Mouse (Mus musculus) frontal cortex, postnatal 14 days (tissue): ENCODE results near the gene Heatr5b.

Source experiments
- DNase-seq, 2 experiments: peaks; one replicate each; pipeline ENCODE4 v3.0.0; 2022; ENCODE audit warnings: low spot score in 2 of 2

Gene Heatr5b

GRCm38 (mm10) chr17:78767546-78767945, 67.6 kb downstream of the Heatr5b start:
- no peak for DNase-seq

- DNase-seq = no peak
Observed at GRCm38 (mm10) chr17:78766084-78766483, 69.1 kb downstream of the Heatr5b start.

- DNase-seq = no peak
Observed at GRCm38 (mm10) chr17:78763272-78763671, 71.9 kb downstream of the Heatr5b start.

GRCm38 (mm10) chr17:78752938-78753655, 82.1 kb downstream of the Heatr5b start:
- DNase-seq = no peak

- DNase-seq = no peak
Observed at GRCm38 (mm10) chr17:78752064-78752463, 83.1 kb downstream of the Heatr5b start.

- no peak for DNase-seq
Observed at GRCm38 (mm10) chr17:78748440-78748839, 86.7 kb downstream of the Heatr5b start.

- DNase-seq = no peak
Observed at GRCm38 (mm10) chr17:78738416-78738815, 96.7 kb downstream of the Heatr5b start.

GRCm38 (mm10) chr17:78737771-78738170, 97.4 kb downstream of the Heatr5b start:
- no peak for DNase-seq

GRCm38 (mm10) chr17:78737096-78737495, 98.1 kb downstream of the Heatr5b start, which contains the start of gene Strn:
Strn (minus strand) TSS chr17:78737196.
- DNase-seq = no peak

GRCm38 (mm10) chr17:78736473-78736988, 98.6 kb downstream of the Heatr5b start:
- DNase-seq = peak; percentile 96 to 98

GRCm38 (mm10) chr17:78735731-78736472, 99.3 kb downstream of the Heatr5b start:
- peak; percentile 16 to 18 for DNase-seq

GRCm38 (mm10) chr17:78734806-78735205, 100.4 kb downstream of the Heatr5b start:
- DNase-seq = no peak

- DNase-seq = no peak
Observed at GRCm38 (mm10) chr17:78732056-78732455, 103.1 kb downstream of the Heatr5b start.

GRCm38 (mm10) chr17:78726746-78727449, 108.3 kb downstream of the Heatr5b start:
- no peak for DNase-seq

GRCm38 (mm10) chr17:78724461-78725055, 110.6 kb downstream of the Heatr5b start:
- DNase-seq = no peak

- no peak for DNase-seq
Observed at GRCm38 (mm10) chr17:78721690-78722089, 113.5 kb downstream of the Heatr5b start.

GRCm38 (mm10) chr17:78719086-78719485, 116.1 kb downstream of the Heatr5b start:
- DNase-seq = no peak

- DNase-seq = no peak
Observed at GRCm38 (mm10) chr17:78710258-78710657, 124.9 kb downstream of the Heatr5b start.

GRCm38 (mm10) chr17:78708422-78708821, 126.7 kb downstream of the Heatr5b start:
- no peak for DNase-seq

- no peak for DNase-seq
Observed at GRCm38 (mm10) chr17:78702988-78703387, 132.2 kb downstream of the Heatr5b start.
